ENCODE assay signal across 25 mouse cellular contexts in genomic region chr6:148957046-148957445, GRCm38 (mm10).
"Had no signal": no experiment of that assay in that cellular context is flagged by ENCODE, and none has a peak within 500 bp of the region (broad histone marks: within the 10 kb centered on the region; RNA-seq: fewer than 3 reads in every experiment).

No protein-coding gene starts in this region.

- H3K27me3 ChIP-seq: heart, embryonic 12.5 days; hindbrain, embryonic 12.5 days; intestine, embryonic 15.5 days; limb, embryonic 13.5 days; limb, embryonic 15.5 days; liver, embryonic 13.5 days; liver, embryonic 15.5 days had no signal

- H3K4me3 ChIP-seq: heart, adult 2 months; heart, embryonic 10.5 days; heart, embryonic 12.5 days; hindbrain, embryonic 10.5 days; hindbrain, embryonic 12.5 days; intestine, embryonic 15.5 days; layer of hippocampus, adult 2 months; limb, embryonic 13.5 days; limb, embryonic 15.5 days; liver, embryonic 13.5 days; liver, embryonic 15.5 days had no signal

- H3K4me1 ChIP-seq: hindbrain, embryonic 10.5 days; hindbrain, embryonic 12.5 days; intestine, embryonic 15.5 days had no signal

- H3K27ac ChIP-seq: heart, adult 2 months; heart, embryonic 10.5 days; hindbrain, embryonic 10.5 days; hindbrain, embryonic 12.5 days; hindbrain, embryonic 14.5 days; intestine, embryonic 15.5 days; layer of hippocampus, adult 2 months; limb, embryonic 13.5 days; limb, embryonic 15.5 days; liver, embryonic 13.5 days; liver, embryonic 15.5 days had no signal

- H3K9me3 ChIP-seq: heart, embryonic 10.5 days; heart, embryonic 12.5 days; hindbrain, embryonic 10.5 days; hindbrain, embryonic 12.5 days; intestine, embryonic 15.5 days; limb, embryonic 13.5 days; limb, embryonic 15.5 days; liver, embryonic 13.5 days; liver, embryonic 15.5 days had no signal

- H3K36me3 ChIP-seq: heart, embryonic 10.5 days; heart, embryonic 12.5 days; hindbrain, embryonic 10.5 days; hindbrain, embryonic 12.5 days; intestine, embryonic 15.5 days; limb, embryonic 13.5 days; limb, embryonic 15.5 days; liver, embryonic 13.5 days; liver, embryonic 15.5 days had no signal

- DNase-seq: gastrocnemius, postnatal 25 days; heart, adult 2 months; heart, postnatal 10 days; heart, postnatal 4 days; kidney, adult 18-20 months; kidney, adult 8-10 months; kidney, postnatal 10 days; kidney, postnatal 25 days; kidney, postnatal 4 days; layer of hippocampus, postnatal 36 days; left cerebral cortex, postnatal 4 days; liver, embryonic 13.5 days had no signal

- ATAC-seq: hindbrain, embryonic 16.5 days; inflammation-experienced regulatory T-cells, adult 6 months; intestine, embryonic 15.5 days; intestine, postnatal 0 days had no signal

- H3K9ac ChIP-seq: heart, embryonic 12.5 days; hindbrain, embryonic 12.5 days; hindbrain, embryonic 14.5 days; intestine, embryonic 15.5 days; limb, embryonic 13.5 days; limb, embryonic 15.5 days; liver, embryonic 13.5 days; liver, embryonic 15.5 days had no signal
